ENCODE assay signal across 13 mouse cellular contexts in genomic region chr7:143944421-143944980, GRCm38 (mm10). TPM values are rescaled to one million over a fixed set of nuclear protein-coding genes. Genes with fewer than 3 reads are reported as not detected.
DNase-seq lines count a peak whose midpoint lies in the region; TF ChIP-seq lines count a peak whose summit lies in the region.
"Had no signal": no experiment of that assay in that cellular context is flagged by ENCODE, and none has a peak within 500 bp of the region (broad histone marks: within the 10 kb centered on the region; RNA-seq: fewer than 3 reads in every experiment).

No protein-coding gene starts in this region.

- no peak overlapping the region for H3K27ac ChIP-seq in kidney, adult 2 months (ENCODE audit: insufficient read depth, low read depth, low read length)
- H3K27ac ChIP-seq: liver, embryonic 15.5 days; macrophage had no signal

- no peak for TF ChIP-seq CTCF in kidney, adult 2 months (conservative IDR thresholded peaks at IDR 0.05; ENCODE audit: insufficient read depth, insufficient read length, low read depth, low read length)

- H3K36me3 ChIP-seq in kidney, adult 2 months (ENCODE audit: control insufficient read depth, insufficient read depth, low read length) = no peaks in the 10 kb centered on the region
- H3K36me3 ChIP-seq: liver, embryonic 15.5 days had no signal

- no peaks in the 10 kb centered on the region for H3K27me3 ChIP-seq in kidney, adult 2 months (replicated peaks; ENCODE audit: control insufficient read depth, insufficient read depth, low read length)
- H3K27me3 ChIP-seq: liver, embryonic 15.5 days had no signal

- peak; percentile 4 for DNase-seq in cerebellum, adult 11-12 months
- DNase-seq in cerebellum, adult 11 months = no peak
- peak; percentile 7 for DNase-seq in layer of hippocampus, adult 11-12 months (ENCODE audit: low spot score)
- no peak for DNase-seq in layer of hippocampus, postnatal 25 days (ENCODE audit: extremely low spot score in 1 of 2, low spot score in 1 of 2)
- peak; percentile 20 for DNase-seq in right cerebral cortex, postnatal 25 days
- DNase-seq in right cerebral cortex, adult 18-20 months = no peak
- DNase-seq in testis, postnatal 10 days (ENCODE audit: low spot score) = no peak
- no peak for DNase-seq in kidney, adult 2 months
- DNase-seq: thymus, adult 2 months had no signal

- WGBS in kidney, adult 2 months = 58% methylated on average over 6 of the region's 6 CpGs

- no peak for TF ChIP-seq POLR2A in kidney, adult 2 months (IDR thresholded peaks at IDR 0.05; ENCODE audit: low read depth, low read length)

- H3K4me1 ChIP-seq in kidney, adult 2 months (ENCODE audit: control insufficient read depth, insufficient read depth, low read length) = no peaks in the 10 kb centered on the region
- H3K4me1 ChIP-seq: liver, embryonic 15.5 days had no signal

- no peak overlapping the region for H3K4me3 ChIP-seq in kidney, adult 2 months (ENCODE audit: insufficient read depth, low read depth, low read length)
- H3K4me3 ChIP-seq: liver, embryonic 15.5 days had no signal

RNA-seq across cellular contexts. Expression of gene Shank2, which starts 57.2 kb away (rescaled TPM):
- 100 to 1,000 TPM; 110 to 137 TPM for total RNA-seq in layer of hippocampus, postnatal 25 days (2021)
- polyA plus RNA-seq in kidney, adult 2 months (2012; rRNA removed) = 16.1 and 17.1 TPM in 2 replicates
- total RNA-seq: hematopoietic stem cell, adult 5-6 weeks; monocyte, adult 5-6 weeks had no signal
- polyA plus RNA-seq: macrophage had no signal

Comparison
In these comparisons a context has a peak if more than half of its experiments do, and no peak if none do; other contexts are left out.
1. DNase-seq: peak in cerebellum, adult 11-12 months (single experiment), layer of hippocampus, adult 11-12 months (single experiment) and right cerebral cortex, postnatal 25 days (single experiment); none in cerebellum, adult 11 months (single experiment), layer of hippocampus, postnatal 25 days (0 of 2), right cerebral cortex, adult 18-20 months (single experiment), testis, postnatal 10 days (single experiment) and kidney, adult 2 months (single experiment).